Mouse (Mus musculus) forebrain, embryonic 12.5 days (tissue): ENCODE results near the gene Cr2. TPM values are rescaled to one million over a fixed set of nuclear protein-coding genes. Genes with fewer than 3 reads are reported as not detected.
"Not testable (repeated sequence)": the region's sequence is repeated elsewhere in the genome, so short reads cannot be mapped to it uniquely, and the experiment has no call there.

Experiments used
- ATAC-seq: fragments of 200-750 bp; cut with Nextera tagmentation; 2 replicates; pipeline ENCODE4 v1.8.0; 2017; ENCODE audit warnings: moderate TSS enrichment; ENCODE audit not compliant: low FRiP score
- H3K27ac ChIP-seq: fragments of 300-500 bp; sonication (generic); 2 replicates; pipeline ENCODE4 v1.5.1; 2016; ENCODE audit warnings: mild to moderate bottlenecking
- H3K27me3 ChIP-seq: fragments of 300-500 bp; sonication (generic); 2 replicates; pipeline ENCODE4 v1.6.1; 2016; ENCODE audit warnings: mild to moderate bottlenecking
- H3K36me3 ChIP-seq: fragments of 300-500 bp; sonication (generic); replicated peaks from 2 replicates; pipeline ENCODE4 v1.6.1; 2016; ENCODE audit warnings: mild to moderate bottlenecking
- H3K4me1 ChIP-seq: fragments of 300-500 bp; sonication (generic); 2 replicates; pipeline ENCODE4 v1.6.1; 2016
- H3K4me2 ChIP-seq: fragments of 300-500 bp; sonication (generic); 2 replicates; pipeline ENCODE4 v1.6.1; 2016; ENCODE audit warnings: mild to moderate bottlenecking, moderate library complexity
- H3K4me3 ChIP-seq: fragments of 300-500 bp; sonication (generic); replicated peaks from 2 replicates; pipeline ENCODE4 v1.5.1; 2016; ENCODE audit warnings: mild to moderate bottlenecking
- H3K9ac ChIP-seq: fragments of 300-500 bp; sonication (generic); 2 replicates; pipeline ENCODE4 v1.6.1; 2016; ENCODE audit warnings: mild to moderate bottlenecking
- H3K9me3 ChIP-seq: fragments of 300-500 bp; sonication (generic); 2 replicates; pipeline ENCODE4 v1.6.1; 2016
- WGBS: fragments of 180-500 bp; shearing (Covaris S2); methylation state at CpG from one replicate; pipeline ENCODE4 v1.1.7; 2016; 5-methylcytosine and 5-hydroxymethylcytosine counted together
- polyA plus RNA-seq: library from polyadenylated mRNA; unstranded; fragments of >200 nt; fragmentation: Nextera tagmentation; extraction: Ambion mirVana; gene quantifications from 2 replicates; pipeline ENCODE4 v1.2.1, GENCODE M21; 2016

Cr2 gene
- 0.42 and 0.67 TPM in 2 replicates for polyA plus RNA-seq

DNA sequence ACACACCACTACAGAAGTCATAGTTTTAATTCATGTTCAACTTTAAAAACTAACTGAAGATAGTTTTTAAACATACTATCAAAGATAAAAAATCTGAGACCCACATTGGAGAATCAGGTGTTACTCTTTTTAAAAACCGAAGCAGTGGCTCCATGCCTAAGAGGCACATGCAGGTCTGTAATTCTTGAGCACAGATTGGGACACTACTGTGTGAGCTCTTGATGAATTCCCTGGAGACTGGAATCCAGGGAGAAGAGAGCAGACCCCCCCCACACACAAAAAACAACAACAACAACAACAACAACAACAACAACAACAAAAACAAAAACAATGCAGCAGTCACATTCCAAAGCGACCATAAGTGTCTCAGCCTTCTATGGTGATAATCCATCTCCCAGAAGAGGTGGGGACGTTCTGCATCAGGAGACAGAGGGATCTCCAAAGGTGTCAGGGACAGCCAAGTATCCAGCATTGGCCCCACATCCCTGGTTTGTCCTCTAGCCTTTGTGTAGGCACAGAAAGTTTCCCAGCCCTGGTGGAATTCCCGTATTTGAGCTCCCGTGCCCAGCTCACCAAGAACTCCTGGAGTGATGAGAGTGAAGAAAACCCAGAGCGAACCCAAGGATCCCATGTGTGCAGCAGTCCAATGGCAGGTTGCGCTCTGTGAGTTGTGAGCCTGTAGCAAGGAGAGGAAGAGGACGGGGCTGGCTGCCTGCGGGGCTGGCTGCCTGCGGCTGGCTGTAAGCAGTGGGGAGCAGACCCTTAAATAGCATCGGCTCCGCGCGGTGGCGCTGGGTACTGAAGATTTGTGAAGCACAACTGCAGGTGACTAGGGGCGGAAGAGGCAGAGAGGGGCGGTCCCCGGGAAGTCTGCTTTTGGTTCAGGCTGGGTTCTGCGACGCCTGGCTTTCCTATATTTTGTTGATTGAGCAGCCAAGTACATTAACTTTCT is at the start of gene Cr2:
Gene Cr2 (minus strand): TSS at position 737 of the 952 bp plus-strand sequence.
- peak within 1 kb of the TSS; percentile 54 for H3K9ac ChIP-seq
- H3K4me3 ChIP-seq, result peak within 1 kb of the TSS; percentile 32
- ATAC-seq, result peak; percentile 98
- H3K27me3 ChIP-seq, result no peaks in the 10 kb centered on the region
- no peak within 1 kb of the TSS for H3K27ac ChIP-seq
- H3K4me2 ChIP-seq, result peak within 1 kb of the TSS; percentile 59
- 7% methylated on average over 20 of the region's 20 CpGs for WGBS
- H3K4me1 ChIP-seq, result peaks cover 4% of the 10 kb centered on the region; the same call in 1 of the 2 replicates
- no peaks in the 10 kb centered on the region for H3K9me3 ChIP-seq
- no peaks in the 10 kb centered on the region for H3K36me3 ChIP-seq

DNA sequence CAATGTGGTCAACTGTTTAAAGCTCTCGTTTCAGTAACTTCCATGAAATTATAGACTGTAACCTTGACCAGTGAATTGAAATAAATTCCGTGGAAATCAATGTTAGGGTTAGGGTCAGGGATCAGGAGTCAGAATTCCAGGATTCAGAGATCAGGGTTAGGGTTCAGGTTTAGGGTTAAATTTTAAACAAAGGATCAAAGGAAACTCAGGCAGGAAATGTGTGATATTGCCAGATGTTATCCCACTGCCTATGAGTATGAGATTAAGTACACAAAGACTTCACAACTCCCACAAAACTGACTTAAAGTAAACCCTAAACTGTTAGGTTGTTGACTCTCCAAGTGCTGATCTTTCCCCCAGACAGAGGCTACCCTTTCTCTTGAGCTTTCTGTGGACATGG is 45.3 kb upstream of the Cr2 start:
- H3K4me3 ChIP-seq, result no peak overlapping the region
- H3K4me1 ChIP-seq, result no peaks in the 10 kb centered on the region
- WGBS, result 56% methylated on average over 2 of the region's 2 CpGs
- no peaks in the 10 kb centered on the region for H3K27me3 ChIP-seq
- no peaks in the 10 kb centered on the region for H3K36me3 ChIP-seq
- no peaks in the 10 kb centered on the region for H3K9me3 ChIP-seq
- no peak overlapping the region for H3K4me2 ChIP-seq
- no peak overlapping the region for H3K27ac ChIP-seq
- H3K9ac ChIP-seq, result no peak overlapping the region
- no peak for ATAC-seq

DNA sequence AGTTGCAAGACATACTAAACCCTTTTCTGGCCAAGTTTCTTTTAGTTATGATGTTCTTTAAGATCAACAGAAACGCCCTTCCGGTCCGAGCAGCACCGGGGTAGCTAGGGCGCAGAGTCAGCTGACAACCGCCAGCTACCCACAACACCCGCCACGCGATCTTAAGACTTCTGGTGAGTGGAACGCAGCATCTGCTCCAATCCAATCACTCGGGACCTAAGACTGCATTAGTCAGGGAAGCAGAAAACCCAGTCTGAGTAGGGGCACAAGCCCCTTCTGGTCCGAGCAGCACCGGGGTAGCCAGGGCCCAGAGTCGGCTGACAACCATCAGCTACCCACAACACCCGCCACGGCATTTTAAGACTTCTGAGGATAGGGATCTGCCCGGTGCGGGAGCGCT is 36.3 kb upstream of the Cr2 start:
- not testable (repeated sequence) for H3K4me2 ChIP-seq, H3K27ac ChIP-seq, ATAC-seq, H3K27me3 ChIP-seq, H3K4me3 ChIP-seq, H3K36me3 ChIP-seq, H3K4me1 ChIP-seq, H3K9ac ChIP-seq, H3K9me3 ChIP-seq
- 72% methylated on average over 19 of the region's 19 CpGs for WGBS

DNA sequence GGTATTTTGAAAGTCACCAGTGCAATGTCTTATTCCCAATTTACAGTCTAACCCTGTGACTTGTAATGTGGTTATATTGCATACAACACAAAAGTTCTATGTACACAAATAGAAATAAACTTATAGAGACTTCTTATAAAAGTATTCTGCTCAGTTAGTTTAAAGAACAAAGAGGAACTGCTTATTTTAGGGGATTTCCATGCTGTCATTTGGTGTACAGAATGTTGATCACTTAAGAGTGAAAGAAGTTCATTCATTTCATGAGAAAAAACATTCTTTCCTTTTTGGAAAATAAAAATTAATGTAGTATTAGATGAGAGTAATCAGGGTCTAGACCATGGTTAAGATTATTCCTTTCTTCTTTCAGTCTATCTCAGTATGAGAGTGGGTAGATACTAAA is 8.2 kb upstream of the Cr2 start:
- Histone ChIP-seq H3K4me3 (no peak overlapping the region), H3K4me1 (no peaks in the 10 kb centered on the region), H3K27ac (no peak overlapping the region), H3K36me3 (no peaks in the 10 kb centered on the region), H3K9me3 (no peaks in the 10 kb centered on the region), H3K4me2 (no peak overlapping the region), H3K27me3 (no peaks in the 10 kb centered on the region), H3K9ac (no peak overlapping the region)
- no peak for ATAC-seq

DNA sequence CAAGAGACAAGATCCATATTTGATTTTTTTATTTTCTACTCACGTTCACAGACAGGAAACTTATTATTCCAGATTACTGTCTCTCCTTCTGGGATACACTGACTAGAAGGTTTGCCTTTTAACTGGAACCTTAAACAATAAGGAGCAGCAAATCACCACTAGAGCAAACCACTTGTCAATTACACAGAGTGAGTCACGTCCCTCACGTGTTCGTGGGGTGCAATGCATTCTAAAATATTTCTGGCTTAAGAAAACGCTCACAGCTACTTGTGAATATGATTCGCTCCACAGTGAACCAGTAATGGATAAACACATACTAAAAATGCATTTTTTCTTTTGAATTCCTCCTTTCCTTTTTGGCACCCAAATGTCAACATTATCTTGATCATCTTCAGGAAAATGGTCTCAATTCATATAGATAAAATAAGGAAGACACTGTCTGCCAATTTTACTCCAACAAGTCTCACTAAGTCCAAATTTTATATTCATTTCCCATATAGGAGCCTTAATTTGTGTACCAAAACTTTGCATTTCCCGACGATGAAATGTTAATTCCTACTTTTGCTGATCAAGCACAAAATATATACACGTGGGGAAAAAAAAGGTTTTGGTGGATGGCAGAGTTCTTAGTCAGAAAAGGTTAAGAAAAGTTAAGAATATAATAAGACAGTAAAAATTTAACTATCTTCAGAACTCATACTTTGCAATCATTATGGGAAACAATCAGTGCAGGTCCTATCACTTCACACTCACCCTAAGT is 11.3 kb downstream of the Cr2 start:
- H3K9ac ChIP-seq, result no peak overlapping the region
- H3K9me3 ChIP-seq, result no peaks in the 10 kb centered on the region
- ATAC-seq, result no peak
- no peak overlapping the region for H3K4me3 ChIP-seq
- no peak overlapping the region for H3K4me2 ChIP-seq
- WGBS, result 84% methylated on average over 9 of the region's 9 CpGs
- no peaks in the 10 kb centered on the region for H3K36me3 ChIP-seq
- no peak overlapping the region for H3K27ac ChIP-seq
- H3K4me1 ChIP-seq, result no peaks in the 10 kb centered on the region
- H3K27me3 ChIP-seq, result no peaks in the 10 kb centered on the region

DNA sequence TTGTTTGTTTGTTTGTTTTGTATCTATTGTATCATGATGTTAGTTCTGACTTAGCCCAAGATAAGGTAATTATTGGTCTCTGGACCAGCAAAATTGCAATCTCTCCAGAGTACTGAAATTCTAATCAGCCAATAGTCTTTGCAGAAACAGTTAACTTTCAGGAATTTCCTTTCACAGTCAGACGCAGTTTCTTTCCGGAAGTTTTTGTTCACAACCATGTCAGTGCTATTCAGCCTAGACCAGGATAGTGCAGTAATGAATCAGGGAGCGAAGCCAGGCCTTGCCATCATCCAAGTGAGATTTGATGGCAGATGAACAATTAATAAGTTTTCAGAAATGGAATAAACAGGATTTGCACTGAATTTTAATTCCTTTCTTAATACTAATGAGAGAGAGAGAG is 44.4 kb downstream of the Cr2 start:
- no peak overlapping the region for H3K9ac ChIP-seq
- WGBS, result 65% methylated on average over 3 of the region's 3 CpGs
- no peaks in the 10 kb centered on the region for H3K9me3 ChIP-seq
- no peak overlapping the region for H3K4me3 ChIP-seq
- H3K27ac ChIP-seq, result no peak overlapping the region
- no peak for ATAC-seq
- H3K27me3 ChIP-seq, result no peaks in the 10 kb centered on the region
- H3K4me1 ChIP-seq, result peaks cover 5% of the 10 kb centered on the region
- peaks cover 3% of the 10 kb centered on the region; the same call in 1 of the 2 replicates for H3K36me3 ChIP-seq
- peak overlapping the region; percentile 56 for H3K4me2 ChIP-seq

DNA sequence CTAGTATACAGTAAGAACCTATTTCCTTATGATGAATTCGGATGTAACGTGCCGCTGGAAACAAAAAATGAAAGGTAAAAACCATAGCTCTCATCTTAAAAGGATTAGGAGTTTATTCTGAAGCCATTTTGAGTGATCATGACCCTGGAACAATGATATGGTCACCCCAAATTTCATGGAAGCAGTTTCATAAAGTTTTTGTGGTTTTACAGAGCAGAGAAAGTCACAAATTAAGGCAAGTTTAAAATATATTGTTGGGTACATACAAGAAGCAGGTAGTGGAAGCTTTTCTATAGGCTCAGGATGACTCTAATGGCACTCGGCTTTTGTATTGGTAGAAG is 44.9 kb downstream of the Cr2 start:
- Histone ChIP-seq H3K4me3 (peak overlapping the region; percentile 59), H3K4me2 (peak overlapping the region; percentile 56), H3K27ac (peak overlapping the region; percentile 92; the same call in 1 of the 2 replicates), H3K9me3 (no peaks in the 10 kb centered on the region), H3K4me1 (peaks cover 5% of the 10 kb centered on the region), H3K36me3 (peaks cover 3% of the 10 kb centered on the region; the same call in 1 of the 2 replicates), H3K9ac (no peak overlapping the region), H3K27me3 (no peaks in the 10 kb centered on the region)
- no peak for ATAC-seq
- WGBS, result 30% methylated on average over 4 of the region's 4 CpGs

DNA sequence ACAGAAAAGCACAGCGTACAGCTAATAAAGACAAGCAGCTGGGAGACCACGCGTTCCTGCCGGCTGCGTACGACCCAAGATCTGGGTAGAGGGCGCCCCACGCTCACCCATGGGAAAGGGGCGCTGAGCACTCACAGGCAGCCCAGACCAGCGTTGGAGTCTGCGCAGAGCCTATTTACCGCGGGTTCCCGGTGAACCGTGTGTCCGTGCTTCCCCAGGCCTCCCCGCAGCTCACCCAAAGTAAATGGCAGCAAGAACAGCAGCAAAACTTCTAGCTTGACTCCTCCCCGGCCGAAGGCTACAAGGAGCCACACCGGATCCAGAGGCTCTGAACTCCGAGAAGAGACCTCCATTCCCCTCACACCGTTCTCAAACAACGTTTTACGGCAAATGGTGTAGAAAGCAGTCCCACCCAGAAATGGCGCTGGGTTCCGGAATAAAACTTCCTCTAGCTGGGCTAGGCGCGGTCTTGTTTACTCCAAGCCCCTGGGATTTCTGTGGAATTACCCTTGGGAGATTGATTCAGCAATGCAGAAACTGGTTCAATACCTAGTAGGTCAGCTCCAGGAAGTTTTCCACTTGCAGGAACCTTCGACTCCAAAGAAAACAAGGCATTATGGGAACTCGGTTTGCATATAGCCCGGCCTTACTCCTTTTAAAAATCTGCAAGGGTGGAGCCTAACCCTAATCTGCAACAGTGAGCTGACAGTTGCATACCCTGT is 45.4 kb downstream of the Cr2 start, which contains the start of gene Cr1l:
Gene Cr1l (minus strand): TSS at position 634 of the 722 bp plus-strand sequence.
- no peaks in the 10 kb centered on the region for H3K9me3 ChIP-seq
- WGBS, result under 1% methylated on average over 31 of the region's 31 CpGs
- peak within 1 kb of the TSS; percentile 70 for H3K9ac ChIP-seq
- peak within 1 kb of the TSS; percentile 59 for H3K4me3 ChIP-seq
- H3K4me1 ChIP-seq, result peaks cover 5% of the 10 kb centered on the region
- ATAC-seq, result peak; percentile 99
- no peaks in the 10 kb centered on the region for H3K27me3 ChIP-seq
- peaks cover 3% of the 10 kb centered on the region; the same call in 1 of the 2 replicates for H3K36me3 ChIP-seq
- peak within 1 kb of the TSS; percentile 56 for H3K4me2 ChIP-seq
- peak within 1 kb of the TSS; percentile 92 for H3K27ac ChIP-seq

DNA sequence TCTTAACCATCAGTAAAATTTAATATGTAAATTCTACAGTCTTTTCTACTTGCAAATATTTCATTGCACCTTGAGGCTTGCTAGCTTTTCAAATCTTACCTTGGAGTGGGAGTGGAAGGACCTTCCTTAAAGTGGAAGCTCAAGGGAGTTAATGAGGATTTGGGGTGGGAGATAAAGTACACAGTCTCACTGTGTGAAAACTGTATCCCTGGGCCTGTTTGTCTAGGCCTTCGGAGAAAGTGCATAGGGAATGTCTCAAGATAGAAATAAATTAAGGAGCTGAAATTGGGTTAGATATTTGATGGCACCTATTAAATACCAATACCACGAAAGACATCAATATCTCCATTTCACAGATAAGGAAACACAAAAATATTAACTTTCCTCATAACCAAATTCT is 46.0 kb downstream of the Cr2 start:
- Histone ChIP-seq H3K9me3 (no peaks in the 10 kb centered on the region), H3K9ac (peak overlapping the region; percentile 70), H3K4me1 (peaks cover 5% of the 10 kb centered on the region), H3K4me3 (peak overlapping the region; percentile 59), H3K36me3 (peaks cover 3% of the 10 kb centered on the region; the same call in 1 of the 2 replicates), H3K4me2 (peak overlapping the region; percentile 56), H3K27me3 (no peaks in the 10 kb centered on the region), H3K27ac (peak overlapping the region; percentile 92)
- 14% methylated on average over 2 of the region's 2 CpGs for WGBS
- ATAC-seq, result 0 out of 2 replicates have a peak, but pooled peaks have one; percentile 33

DNA sequence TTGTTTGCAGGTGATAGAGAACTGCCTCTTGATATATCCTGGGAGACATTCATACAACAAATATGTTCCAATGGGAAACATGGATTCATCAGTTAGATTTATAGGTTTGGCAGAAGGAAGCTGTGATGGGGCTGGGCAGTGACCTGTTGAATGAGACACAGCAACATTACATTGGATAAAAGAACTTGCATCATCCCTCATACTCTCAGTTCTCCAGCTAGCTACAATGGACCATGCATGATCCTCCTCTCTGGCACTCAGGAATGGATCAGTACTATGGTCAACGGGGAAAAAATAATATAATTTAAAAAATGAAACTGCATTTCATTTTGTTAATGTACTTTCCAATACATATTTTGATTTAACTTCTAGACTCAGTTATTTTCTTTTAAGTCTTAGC is 46.6 kb downstream of the Cr2 start:
- Histone ChIP-seq H3K27ac (no peak overlapping the region), H3K4me2 (peak overlapping the region; percentile 21), H3K9ac (no peak overlapping the region), H3K4me1 (peaks cover 5% of the 10 kb centered on the region), H3K4me3 (no peak overlapping the region), H3K27me3 (no peaks in the 10 kb centered on the region), H3K9me3 (no peaks in the 10 kb centered on the region), H3K36me3 (peaks cover 3% of the 10 kb centered on the region; the same call in 1 of the 2 replicates)
- ATAC-seq, result no peak
- 84% methylated on average over 1 of the region's 1 CpGs for WGBS

DNA sequence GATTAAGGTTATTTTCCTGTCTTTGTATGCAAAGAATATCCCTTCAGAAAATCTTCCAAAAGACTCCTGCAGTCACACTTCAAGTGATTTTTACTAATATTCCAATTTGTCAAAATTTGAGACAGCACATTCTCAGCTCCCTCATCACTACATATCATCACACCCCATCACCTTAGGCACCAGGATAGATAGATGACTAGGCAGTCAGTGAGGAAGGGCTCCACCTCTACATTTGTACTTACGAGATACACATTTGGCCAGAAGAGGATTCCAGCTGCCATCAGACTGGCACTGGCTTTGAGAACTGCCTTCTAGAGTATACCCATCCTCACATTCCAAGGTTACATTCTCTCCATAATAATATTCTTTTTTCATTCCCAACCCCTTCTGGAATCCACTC is 62.1 kb downstream of the Cr2 start:
- H3K9me3 ChIP-seq, result no peaks in the 10 kb centered on the region
- peaks cover 18% of the 10 kb centered on the region for H3K36me3 ChIP-seq
- H3K27ac ChIP-seq, result no peak overlapping the region
- no peaks in the 10 kb centered on the region for H3K4me1 ChIP-seq
- no peak overlapping the region for H3K4me2 ChIP-seq
- H3K9ac ChIP-seq, result no peak overlapping the region
- ATAC-seq, result no peak
- 97% methylated on average over 1 of the region's 1 CpGs for WGBS
- H3K4me3 ChIP-seq, result no peak overlapping the region
- H3K27me3 ChIP-seq, result no peaks in the 10 kb centered on the region

DNA sequence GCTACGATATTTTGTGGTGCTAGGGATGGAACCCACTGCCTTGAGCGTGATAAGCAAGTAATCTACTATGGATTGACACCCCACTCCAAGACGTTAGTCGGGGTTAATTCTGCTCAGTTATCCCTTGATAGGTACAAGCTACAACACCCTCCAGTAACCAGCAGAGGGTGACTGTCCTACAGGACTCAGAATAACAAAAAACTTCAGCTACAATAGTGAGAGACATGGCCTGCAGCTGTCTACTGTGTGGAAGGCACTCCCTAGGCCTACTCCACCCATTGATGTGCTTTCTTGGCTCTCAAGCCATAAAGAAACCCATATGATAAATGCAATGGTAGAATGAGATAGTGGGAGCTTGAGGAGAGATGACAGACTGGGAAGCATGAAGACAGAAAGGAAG is 62.9 kb downstream of the Cr2 start:
- no peak overlapping the region for H3K27ac ChIP-seq
- H3K4me2 ChIP-seq, result no peak overlapping the region
- no peak for ATAC-seq
- H3K9ac ChIP-seq, result no peak overlapping the region
- WGBS, result 86% methylated on average over 4 of the region's 4 CpGs
- H3K27me3 ChIP-seq, result no peaks in the 10 kb centered on the region
- no peaks in the 10 kb centered on the region for H3K9me3 ChIP-seq
- H3K4me1 ChIP-seq, result no peaks in the 10 kb centered on the region
- H3K36me3 ChIP-seq, result peaks cover 18% of the 10 kb centered on the region
- H3K4me3 ChIP-seq, result no peak overlapping the region
